Mouse (Mus musculus) stomach, postnatal 0 days (tissue): ENCODE results near the gene Olfr553.

ENCODE experiments used
- CTCF ChIP-seq: IDR thresholded peaks from 2 replicates; pipeline ENCODE4 v1.5.1; 2016; ENCODE audit warnings: antibody characterized with exemption, low read depth, mild to moderate bottlenecking, moderate library complexity
- EP300 ChIP-seq: optimal IDR thresholded peaks from 2 replicates; pipeline ENCODE3; 2016; ENCODE audit warnings: antibody characterized with exemption

DNA sequence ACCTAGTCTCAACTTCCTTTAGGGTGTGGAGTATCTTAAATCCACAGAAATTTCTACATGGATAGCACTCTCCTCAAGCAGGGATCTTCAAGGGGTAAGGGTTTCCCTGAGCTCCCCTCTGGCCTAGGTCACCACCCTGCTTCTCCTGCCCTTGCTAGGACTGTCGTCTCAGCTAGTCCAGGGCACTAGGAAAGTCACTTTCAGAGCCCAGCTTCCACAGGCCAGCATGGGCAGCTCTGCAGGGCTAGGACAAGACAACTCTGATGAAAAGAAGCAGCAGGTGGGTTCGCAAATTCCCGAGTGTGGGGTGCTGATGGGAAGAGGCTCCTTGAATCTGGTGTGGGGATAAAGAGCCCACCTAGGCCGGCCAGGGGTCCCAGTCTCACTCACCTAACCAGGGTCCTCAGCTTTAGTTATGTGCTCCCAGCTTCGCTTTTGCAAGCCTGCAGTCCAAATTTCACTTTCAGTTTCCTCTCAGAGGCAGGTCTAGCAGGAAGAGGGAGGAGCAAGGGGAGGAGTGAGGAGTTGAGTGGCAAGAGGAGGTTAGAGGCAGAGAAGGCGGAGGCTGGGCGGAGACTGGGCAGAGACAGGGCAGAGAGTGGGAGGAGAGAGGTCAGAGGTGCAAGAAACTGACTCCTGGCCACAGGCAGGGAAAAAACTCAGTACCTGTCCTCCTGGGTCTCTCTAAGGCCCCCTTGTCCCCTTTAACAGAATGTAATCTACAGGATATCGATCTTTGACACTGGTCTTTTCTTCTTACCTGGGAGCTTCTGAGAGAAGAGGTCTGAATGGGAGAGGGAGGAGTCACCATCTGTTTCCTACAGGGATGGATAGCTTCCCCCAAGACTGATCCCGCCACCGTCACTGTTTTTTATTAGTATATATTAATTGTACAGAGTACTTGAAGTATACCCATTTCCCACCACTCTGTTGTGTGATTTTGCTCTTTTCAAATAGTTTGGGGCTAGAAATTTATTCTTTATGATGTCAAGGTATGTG is 52.7 kb downstream of the Olfr553 start, which contains the start of gene Trim21:
- TF ChIP-seq CTCF (no peak), EP300 (no peak)
